Mouse (Mus musculus) liver (tissue): ENCODE data around the gene Tmem232.
"Not testable (repeated sequence)": the region's sequence is repeated elsewhere in the genome, so short reads cannot be mapped to it uniquely, and the experiment has no call there.

ENCODE experiments used
- DNase-seq: peaks from one replicate; pipeline ENCODE4 v3.0.0-alpha.2; 2020; ENCODE audit warnings: mixed read lengths

Gene Tmem232

GRCm38 (mm10) chr17:65221687-65222086 lies 318.9 kb downstream of the Tmem232 start:
- not testable (repeated sequence) for DNase-seq
